Mouse (Mus musculus): Measurements from ENCODE around the gene Aspscr1. TPM values are rescaled to one million over a fixed set of nuclear protein-coding genes. Genes with fewer than 3 reads are reported as not detected.
A peak's percentile ranks its signal among the peaks of the same experiment; 100 is the strongest.

Gene Aspscr1
- total RNA-seq, 2 experiments from 2014 or later, result 63.1 to 70.2 TPM

DNA sequence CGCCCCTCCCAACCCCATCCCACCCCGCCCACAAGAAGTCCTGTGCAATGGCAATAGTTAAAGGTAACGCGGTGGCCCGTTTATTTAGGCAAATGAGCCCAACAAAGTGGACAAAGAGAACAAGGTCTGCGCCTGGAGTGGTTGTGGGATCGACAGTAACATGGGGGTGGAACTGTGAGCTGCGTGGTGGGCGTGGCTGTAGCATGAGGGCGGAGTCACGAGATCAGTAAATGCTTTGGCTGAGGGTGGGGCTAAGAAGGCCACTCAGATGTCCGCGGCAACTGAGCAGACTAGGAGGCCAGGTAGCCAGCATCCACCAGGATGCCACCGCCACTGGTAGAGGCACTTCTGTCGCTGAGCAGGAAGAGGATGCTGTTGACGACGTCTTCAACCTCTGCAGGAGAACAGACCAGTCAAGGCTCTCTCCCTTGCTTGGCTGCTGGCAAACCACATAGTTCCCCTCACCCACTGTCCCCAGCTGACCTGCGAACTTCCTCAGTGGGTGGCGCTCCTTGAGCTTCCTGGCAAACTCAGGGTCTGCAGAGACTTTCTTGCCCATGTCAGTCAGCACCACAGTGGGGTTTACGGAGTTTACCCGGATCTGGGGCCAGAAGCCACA lies 56.8 kb downstream of the Aspscr1 start:
- ATAC-seq (ENCODE audit: poor library complexity, severe bottlenecking), result peak; percentile 75

DNA sequence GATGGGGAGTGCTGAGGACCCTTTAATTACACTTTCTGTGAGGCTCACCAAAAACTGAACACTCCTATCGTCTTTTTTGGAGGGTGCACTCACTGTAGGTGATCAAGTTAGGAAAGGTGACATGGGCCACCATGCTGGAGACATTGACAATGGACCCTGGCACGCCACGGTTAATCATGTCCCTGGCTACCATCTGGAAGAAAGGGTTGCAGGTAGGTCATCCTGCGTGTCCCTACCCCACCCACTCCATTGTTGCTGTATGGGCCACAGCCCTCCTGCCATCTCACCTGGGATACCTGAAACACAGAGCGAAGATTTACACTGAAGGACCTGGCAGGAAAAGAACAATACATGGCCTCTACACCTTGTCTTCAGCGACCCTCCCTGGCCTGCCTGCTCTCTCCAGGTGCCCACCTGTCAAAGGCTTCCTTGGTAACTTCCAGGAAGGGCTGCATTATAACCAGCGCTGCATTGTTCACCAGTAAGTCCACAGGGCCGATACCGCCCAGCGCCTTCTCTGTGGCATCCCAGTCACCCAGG lies 57.6 kb downstream of the Aspscr1 start:
- no peak for ATAC-seq (ENCODE audit: poor library complexity, severe bottlenecking)

DNA sequence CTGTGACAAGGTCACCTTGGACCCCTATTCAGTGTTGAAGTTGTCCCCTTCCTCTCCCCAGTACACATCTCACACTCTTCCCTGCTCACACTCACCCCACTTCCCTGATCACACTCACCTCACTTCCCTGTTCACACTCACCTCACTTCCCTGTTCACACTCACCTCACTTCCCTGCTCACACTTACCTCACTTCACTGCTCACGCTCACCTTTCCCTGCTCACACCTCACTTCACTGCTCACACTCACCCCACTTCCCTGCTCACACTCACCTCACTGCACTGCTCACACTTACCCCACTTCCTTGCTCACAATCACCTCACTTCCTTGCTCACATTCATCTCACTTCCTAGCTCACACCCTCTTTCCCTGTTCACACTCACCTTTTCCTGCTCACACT lies 58.6 kb downstream of the Aspscr1 start:
- no peak for ATAC-seq (ENCODE audit: poor library complexity, severe bottlenecking)

DNA sequence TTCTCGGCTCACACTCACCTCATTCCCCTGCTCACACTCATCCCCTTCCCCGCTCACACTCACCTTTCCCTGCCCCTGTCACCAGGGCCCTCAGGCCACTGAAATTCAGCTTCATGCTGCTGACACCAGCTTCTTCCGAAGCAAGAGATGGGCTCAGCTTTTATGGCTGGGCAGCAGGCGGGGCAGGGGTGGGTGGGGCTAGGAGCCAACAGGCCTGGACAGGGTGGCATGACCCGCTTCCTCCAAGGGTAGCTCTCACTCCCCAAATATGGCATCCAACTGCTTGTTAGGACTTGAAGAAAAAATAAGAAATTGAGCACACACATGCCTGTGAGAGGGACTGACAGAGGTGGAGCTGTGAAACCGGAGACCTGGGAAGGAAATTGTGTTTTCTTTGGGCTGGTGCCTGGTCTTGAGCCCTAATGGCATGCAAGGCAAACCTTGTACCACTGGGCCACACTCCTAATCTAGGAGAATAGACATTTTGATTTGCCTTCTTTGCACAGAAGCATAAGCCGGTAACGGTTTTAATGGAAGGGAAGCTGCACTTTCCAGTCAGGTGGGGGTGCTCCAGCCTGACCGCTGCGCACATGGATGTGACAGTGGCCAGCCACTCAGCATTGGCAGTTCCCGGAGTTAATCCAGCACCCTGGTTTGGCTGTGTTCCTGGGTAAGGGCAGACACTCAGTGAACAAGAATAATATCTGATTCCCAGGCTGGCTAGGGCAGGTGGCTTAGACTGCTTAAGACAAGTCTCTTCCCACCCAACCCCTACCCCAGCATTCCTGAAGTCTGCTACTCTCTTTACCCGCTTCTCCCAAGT lies 59.3 kb downstream of the Aspscr1 start, which contains the start of gene Cbr2:
Gene Cbr2 (minus strand): TSS at position 257 of the 823 bp plus-strand sequence.
- ATAC-seq (ENCODE audit: poor library complexity, severe bottlenecking), result no peak

DNA sequence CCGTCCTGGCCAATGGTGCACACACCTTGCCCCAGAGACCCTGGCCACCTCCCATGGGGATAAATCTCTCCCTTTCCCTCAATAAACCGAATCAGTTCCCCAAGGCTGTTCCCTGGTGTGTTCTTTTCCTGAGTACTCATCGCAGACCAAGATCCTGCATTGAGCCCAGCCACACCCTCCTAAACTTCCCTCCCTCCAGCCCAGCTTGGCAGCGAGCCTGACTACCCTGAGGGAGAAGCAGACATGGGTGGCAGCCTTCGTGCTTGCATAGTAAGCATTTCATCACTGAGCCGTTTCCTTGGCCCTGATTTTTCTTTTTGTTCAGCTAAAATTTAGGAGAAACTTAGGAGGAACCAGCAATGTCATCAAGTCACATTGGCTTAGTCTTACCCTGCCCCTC lies 60.7 kb downstream of the Aspscr1 start:
- peak; percentile 38; the same call in 1 of the 2 replicates for ATAC-seq (ENCODE audit: poor library complexity, severe bottlenecking)

DNA sequence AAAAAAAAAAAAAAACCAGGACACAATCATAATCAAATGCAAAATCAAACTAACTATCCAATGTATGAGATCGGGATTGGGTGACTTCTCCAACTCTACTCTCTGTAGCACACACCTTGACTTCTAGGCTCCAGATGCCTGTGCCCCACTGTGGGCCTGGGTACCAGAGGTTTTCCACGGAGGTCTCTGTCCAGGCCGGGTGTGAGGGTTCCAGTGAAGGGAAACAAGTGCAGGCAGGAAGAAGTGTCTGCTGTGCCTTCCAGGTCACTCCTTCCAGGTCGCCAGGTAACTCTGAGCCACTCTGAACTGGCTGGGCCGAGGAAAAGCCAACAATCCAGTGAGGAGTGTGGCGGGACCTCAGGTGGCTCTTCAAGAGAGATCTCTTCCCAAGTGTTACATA lies 63.7 kb downstream of the Aspscr1 start:
- no peak for ATAC-seq (ENCODE audit: poor library complexity, severe bottlenecking)

DNA sequence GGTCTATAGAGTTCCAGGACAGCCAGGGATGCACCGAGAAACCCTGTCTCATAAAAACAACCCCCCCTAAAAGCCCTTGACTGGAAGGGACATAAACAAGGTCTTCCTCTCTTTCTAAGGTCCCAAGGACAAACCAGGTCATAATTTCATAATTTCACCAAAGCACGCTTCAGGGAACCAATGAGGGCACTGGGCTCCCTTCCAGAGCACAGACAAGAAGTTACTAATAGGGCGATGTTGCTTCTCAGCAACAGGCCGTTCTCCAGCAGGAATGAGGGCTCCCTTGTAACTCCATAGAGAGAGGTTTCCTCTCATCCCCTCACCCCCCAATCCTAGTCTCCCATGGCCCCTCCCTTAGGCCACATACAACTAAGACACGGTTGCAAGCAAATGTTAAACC lies 68.2 kb downstream of the Aspscr1 start:
- no peak for ATAC-seq (ENCODE audit: poor library complexity, severe bottlenecking)

DNA sequence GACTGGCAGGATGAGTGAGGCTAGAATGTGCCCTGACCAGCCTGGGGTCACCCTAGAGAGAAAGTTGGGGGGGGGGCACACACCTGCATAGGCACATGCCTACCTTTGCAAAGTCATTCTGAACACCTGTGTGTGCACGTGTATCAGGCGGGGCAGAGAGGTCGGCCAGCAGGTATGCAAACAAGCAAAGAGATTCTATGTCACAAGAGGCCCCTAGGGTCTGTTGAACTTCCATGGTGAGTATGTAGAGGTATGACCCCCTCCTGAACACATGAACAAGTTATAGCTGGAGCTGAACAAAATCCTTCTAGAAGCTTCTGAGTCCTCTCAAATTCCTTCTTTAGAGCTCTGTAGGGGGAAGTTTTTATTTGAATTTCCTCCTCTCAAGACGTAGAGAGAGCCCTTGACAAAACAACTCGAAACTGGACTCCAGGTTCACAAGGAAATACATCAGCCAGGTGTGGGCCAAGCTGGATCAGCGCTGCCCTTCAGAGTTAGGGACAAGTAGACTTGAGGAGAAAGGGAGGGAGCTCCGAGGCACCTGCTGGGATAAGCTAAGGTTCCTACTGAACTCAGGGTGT lies 71.4 kb downstream of the Aspscr1 start:
- no peak for ATAC-seq (ENCODE audit: poor library complexity, severe bottlenecking)

DNA sequence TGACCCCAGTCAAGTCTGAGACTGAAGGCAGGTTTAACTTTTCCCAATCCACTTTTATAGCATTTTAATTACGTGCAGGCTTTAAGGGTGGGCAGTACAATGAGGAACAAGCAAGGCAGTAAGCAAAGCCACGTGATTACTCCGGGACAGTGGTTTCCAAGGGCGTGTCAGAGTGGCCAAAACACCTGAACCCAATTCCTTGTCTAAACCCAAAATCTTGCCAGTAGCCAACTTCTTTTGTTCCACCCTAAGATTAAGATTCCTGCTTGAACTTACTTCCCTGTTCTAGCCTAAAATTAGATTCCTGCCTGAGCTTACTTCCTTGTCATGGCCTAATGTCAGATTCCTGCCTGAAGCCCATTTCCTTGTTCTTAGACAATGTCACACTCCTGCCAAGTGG lies 75.2 kb downstream of the Aspscr1 start:
- no peak for ATAC-seq (ENCODE audit: poor library complexity, severe bottlenecking)

DNA sequence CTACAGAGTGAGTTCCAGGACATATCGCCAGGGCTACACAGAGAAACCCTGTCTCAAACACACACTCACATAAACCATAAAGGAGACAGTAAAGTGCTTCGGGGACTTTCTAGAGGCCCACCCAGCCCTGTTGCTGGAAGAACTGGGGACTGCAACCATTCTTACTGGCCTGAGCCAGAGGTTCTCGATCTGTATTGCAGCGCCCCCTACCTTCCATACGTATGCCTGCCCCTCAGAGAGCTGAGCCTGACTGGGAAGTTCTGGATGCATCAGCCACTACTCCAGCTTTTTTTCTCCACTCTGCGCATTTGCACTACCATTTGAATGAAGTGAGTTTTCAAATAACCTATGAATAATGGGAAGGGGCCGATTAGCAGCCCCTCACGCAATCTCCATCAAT lies 76.7 kb downstream of the Aspscr1 start:
- peak; percentile 84 for ATAC-seq (ENCODE audit: poor library complexity, severe bottlenecking)

DNA sequence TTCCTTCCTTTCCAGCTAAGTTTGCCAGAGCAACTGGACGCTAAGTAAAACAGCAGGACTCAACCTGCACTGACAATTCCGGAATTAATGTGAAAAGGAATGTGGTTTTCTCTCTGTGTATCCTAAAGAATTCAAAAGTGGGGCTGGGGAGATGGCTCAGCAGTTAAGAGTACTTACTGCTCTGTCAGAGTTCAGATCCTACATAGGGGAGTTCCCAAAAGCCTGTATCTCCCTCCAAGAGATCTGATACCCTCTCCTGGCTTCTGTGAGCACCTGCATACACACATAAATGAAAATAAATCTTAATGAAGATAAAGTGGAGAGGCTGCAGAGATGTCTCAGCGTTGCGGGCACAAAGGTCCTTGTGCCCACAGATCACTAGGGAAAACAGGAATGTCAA lies 78.8 kb downstream of the Aspscr1 start:
- no peak for ATAC-seq (ENCODE audit: poor library complexity, severe bottlenecking)

Other genes with a start within 250 kb of the Aspscr1 start
Only the 30 nearest of the 32 such genes appear.
- 1.1 TPM in 1 of 2 replicates, not detected in the other for gene Pde6g, start 219.5 kb upstream of the Aspscr1 start, total RNA-seq (2015)
- gene Pde6g, start 219.5 kb upstream of the Aspscr1 start, total RNA-seq (2017), result not detected in 2 replicates
- gene Oxld1, start 214.9 kb upstream of the Aspscr1 start, total RNA-seq (2015), result 6.2 and 7.7 TPM in 2 replicates
- gene Oxld1, start 214.9 kb upstream of the Aspscr1 start, total RNA-seq (2017), result 4.2 and 6.8 TPM in 2 replicates
- gene Ccdc137, start 214.9 kb upstream of the Aspscr1 start, total RNA-seq (2015), result 5.8 and 6.2 TPM in 2 replicates
- 5.9 and 36.8 TPM in 2 replicates for gene Ccdc137, start 214.9 kb upstream of the Aspscr1 start, total RNA-seq (2017)
- 14.1 and 15.1 TPM in 2 replicates for gene Arl16, start 205.4 kb upstream of the Aspscr1 start, total RNA-seq (2015)
- 9.1 and 10.8 TPM in 2 replicates for gene Arl16, start 205.4 kb upstream of the Aspscr1 start, total RNA-seq (2017)
- gene Mrpl12, start 188.4 kb upstream of the Aspscr1 start, total RNA-seq (2015), result 34.3 and 35.6 TPM in 2 replicates
- gene Mrpl12, start 188.4 kb upstream of the Aspscr1 start, total RNA-seq (2017), result 25.4 and 41.7 TPM in 2 replicates
- 9.3 and 14.7 TPM in 2 replicates for gene Slc25a10, start 181.1 kb upstream of the Aspscr1 start, total RNA-seq (2015)
- 12.8 and 17.2 TPM in 2 replicates for gene Slc25a10, start 181.1 kb upstream of the Aspscr1 start, total RNA-seq (2017)
- gene Gcgr, start 142.3 kb upstream of the Aspscr1 start, total RNA-seq (2015), result not detected in 2 replicates
- not detected in 2 replicates for gene Gcgr, start 142.3 kb upstream of the Aspscr1 start, total RNA-seq (2017)
- 79.7 and 83.0 TPM in 2 replicates for gene Mcrip1, start 123.2 kb upstream of the Aspscr1 start, total RNA-seq (2015)
- 18.3 and 30.5 TPM in 2 replicates for gene Mcrip1, start 123.2 kb upstream of the Aspscr1 start, total RNA-seq (2017)
- not detected in 2 replicates for gene Ppp1r27, start 121.8 kb upstream of the Aspscr1 start, total RNA-seq (2015)
- not detected in 2 replicates for gene Ppp1r27, start 121.8 kb upstream of the Aspscr1 start, total RNA-seq (2017)
- 301 and 325 TPM in 2 replicates for gene P4hb, start 99.7 kb upstream of the Aspscr1 start, total RNA-seq (2015)
- 587 and 590 TPM in 2 replicates for gene P4hb, start 99.7 kb upstream of the Aspscr1 start, total RNA-seq (2017)
- 506 and 521 TPM in 2 replicates for gene Arhgdia, start 91.3 kb upstream of the Aspscr1 start, total RNA-seq (2015)
- gene Arhgdia, start 91.3 kb upstream of the Aspscr1 start, total RNA-seq (2017), result 226 and 275 TPM in 2 replicates
- gene Alyref, start 74.6 kb upstream of the Aspscr1 start, total RNA-seq (2015), result 143 and 149 TPM in 2 replicates
- gene Alyref, start 74.6 kb upstream of the Aspscr1 start, total RNA-seq (2017), result 171 and 196 TPM in 2 replicates
- 79.9 and 90.6 TPM in 2 replicates for gene Anapc11, start 74.6 kb upstream of the Aspscr1 start, total RNA-seq (2015)
- 30.0 and 32.3 TPM in 2 replicates for gene Anapc11, start 74.6 kb upstream of the Aspscr1 start, total RNA-seq (2017)
- gene Npb, start 64.5 kb upstream of the Aspscr1 start, total RNA-seq (2015), result not detected in 2 replicates
- not detected in 2 replicates for gene Npb, start 64.5 kb upstream of the Aspscr1 start, total RNA-seq (2017)
- 11.8 and 13.3 TPM in 2 replicates for gene Pcyt2, start 55.0 kb upstream of the Aspscr1 start, total RNA-seq (2015)
- 17.3 and 22.6 TPM in 2 replicates for gene Pcyt2, start 55.0 kb upstream of the Aspscr1 start, total RNA-seq (2017)
- gene Sirt7, start 47.7 kb upstream of the Aspscr1 start, total RNA-seq (2015), result 51.4 and 53.6 TPM in 2 replicates
- 119 and 121 TPM in 2 replicates for gene Sirt7, start 47.7 kb upstream of the Aspscr1 start, total RNA-seq (2017)
- 23.1 and 23.8 TPM in 2 replicates for gene Mafg, start 39.4 kb upstream of the Aspscr1 start, total RNA-seq (2015)
- 58.7 and 68.0 TPM in 2 replicates for gene Mafg, start 39.4 kb upstream of the Aspscr1 start, total RNA-seq (2017)
- gene Pycr1, start 29.2 kb upstream of the Aspscr1 start, total RNA-seq (2015), result 3.5 and 3.7 TPM in 2 replicates
- gene Pycr1, start 29.2 kb upstream of the Aspscr1 start, total RNA-seq (2017), result 2.9 TPM in 2 replicates
- gene Myadml2, start 24.8 kb upstream of the Aspscr1 start, total RNA-seq (2015), result not detected in 2 replicates
- not detected in 2 replicates for gene Myadml2, start 24.8 kb upstream of the Aspscr1 start, total RNA-seq (2017)
- gene Notum, start 11.8 kb upstream of the Aspscr1 start, total RNA-seq (2015), result not detected in 2 replicates
- not detected in 2 replicates for gene Notum, start 11.8 kb upstream of the Aspscr1 start, total RNA-seq (2017)
- gene Cenpx, start 40.8 kb downstream of the Aspscr1 start, total RNA-seq (2015), result 84.6 and 95.8 TPM in 2 replicates
- 67.0 and 71.5 TPM in 2 replicates for gene Cenpx, start 40.8 kb downstream of the Aspscr1 start, total RNA-seq (2017)
- 6.3 and 7.2 TPM in 2 replicates for gene Lrrc45, start 41.0 kb downstream of the Aspscr1 start, total RNA-seq (2015)
- gene Lrrc45, start 41.0 kb downstream of the Aspscr1 start, total RNA-seq (2017), result 21.0 and 21.6 TPM in 2 replicates
- gene Rac3, start 48.5 kb downstream of the Aspscr1 start, total RNA-seq (2015), result 0.25 and 0.83 TPM in 2 replicates
- 1.4 TPM in 1 of 2 replicates, not detected in the other for gene Rac3, start 48.5 kb downstream of the Aspscr1 start, total RNA-seq (2017)
- gene Dcxr, start 54.3 kb downstream of the Aspscr1 start, total RNA-seq (2015), result 24.9 and 30.0 TPM in 2 replicates
- gene Dcxr, start 54.3 kb downstream of the Aspscr1 start, total RNA-seq (2017), result 20.0 and 25.0 TPM in 2 replicates
- 7.6 and 8.5 TPM in 2 replicates for gene Cbr2, start 59.1 kb downstream of the Aspscr1 start, total RNA-seq (2015)
- gene Cbr2, start 59.1 kb downstream of the Aspscr1 start, total RNA-seq (2017), result 1.7 and 8.9 TPM in 2 replicates
- gene Hmga1b, start 89.8 kb downstream of the Aspscr1 start, total RNA-seq (2015), result 10.5 and 11.9 TPM in 2 replicates
- 7.6 and 8.8 TPM in 2 replicates for gene Hmga1b, start 89.8 kb downstream of the Aspscr1 start, total RNA-seq (2017)
- gene Rfng, start 111.2 kb downstream of the Aspscr1 start, total RNA-seq (2015), result 10.4 and 14.5 TPM in 2 replicates
- 3.3 and 5.7 TPM in 2 replicates for gene Rfng, start 111.2 kb downstream of the Aspscr1 start, total RNA-seq (2017)
- gene Gps1, start 111.3 kb downstream of the Aspscr1 start, total RNA-seq (2015), result 51.4 and 70.1 TPM in 2 replicates
- gene Gps1, start 111.3 kb downstream of the Aspscr1 start, total RNA-seq (2017), result 52.1 and 56.3 TPM in 2 replicates
- gene Dus1l, start 123.4 kb downstream of the Aspscr1 start, total RNA-seq (2015), result 46.1 and 51.8 TPM in 2 replicates
- gene Dus1l, start 123.4 kb downstream of the Aspscr1 start, total RNA-seq (2017), result 24.0 and 31.1 TPM in 2 replicates
- 14.0 and 19.2 TPM in 2 replicates for gene Fasn, start 151.6 kb downstream of the Aspscr1 start, total RNA-seq (2015)
- gene Fasn, start 151.6 kb downstream of the Aspscr1 start, total RNA-seq (2017), result 10.5 and 13.3 TPM in 2 replicates